Mouse (Mus musculus) lung, embryonic 15.5 days (tissue): Measurements from ENCODE around the gene Zbtb34. TPM values are rescaled to one million over a fixed set of nuclear protein-coding genes. Genes with fewer than 3 reads are reported as not detected.

Experiments
- ATAC-seq: fragments of 200-750 bp; cut with Nextera tagmentation; 2 replicates; pipeline ENCODE4 v1.8.0; 2017; ENCODE audit warnings: moderate number of reproducible peaks, borderline replicate concordance; ENCODE audit not compliant: low FRiP score, low TSS enrichment; ENCODE audit errors: extremely low read depth
- H3K27ac ChIP-seq: fragments of 300-500 bp; sonication (generic); 2 replicates; pipeline ENCODE4 v1.5.1; 2015; ENCODE audit warnings: moderate library complexity, mild to moderate bottlenecking, inconsistent platforms
- H3K27me3 ChIP-seq: fragments of 300-500 bp; sonication (generic); 2 replicates; pipeline ENCODE4 v1.6.1; 2015; ENCODE audit warnings: inconsistent platforms
- H3K36me3 ChIP-seq: fragments of 300-500 bp; sonication (generic); 2 replicates; pipeline ENCODE4 v1.6.1; 2015; ENCODE audit warnings: inconsistent platforms
- H3K4me1 ChIP-seq: fragments of 300-500 bp; sonication (generic); 2 replicates; pipeline ENCODE4 v1.6.1; 2015; ENCODE audit warnings: inconsistent platforms
- H3K4me2 ChIP-seq: fragments of 300-500 bp; sonication (generic); 2 replicates; pipeline ENCODE4 v1.6.1; 2015; ENCODE audit warnings: inconsistent platforms, mild to moderate bottlenecking, moderate library complexity
- H3K4me3 ChIP-seq: fragments of 300-500 bp; sonication (generic); 2 replicates; pipeline ENCODE4 v1.5.1; 2015; ENCODE audit warnings: mild to moderate bottlenecking, inconsistent platforms
- H3K9ac ChIP-seq: fragments of 300-500 bp; sonication (generic); 2 replicates; pipeline ENCODE4 v1.6.1; 2015; ENCODE audit warnings: inconsistent platforms
- H3K9me3 ChIP-seq: fragments of 300-500 bp; sonication (generic); 2 replicates; pipeline ENCODE4 v1.6.1; 2016; ENCODE audit warnings: inconsistent platforms
- WGBS: fragments of 180-500 bp; shearing (Covaris S2); methylation state at CpG from one replicate; pipeline ENCODE4 v1.1.7; 2015; 5-methylcytosine and 5-hydroxymethylcytosine counted together
- polyA plus RNA-seq: library from polyadenylated mRNA; unstranded; fragments of >200 nt; fragmentation: Nextera tagmentation; extraction: Ambion mirVana; gene quantifications from 2 replicates; pipeline ENCODE4 v1.2.1, GENCODE M21; 2015

The Zbtb34 gene
- polyA plus RNA-seq, 1 experiment from 2014 or later: 7.5 TPM

DNA sequence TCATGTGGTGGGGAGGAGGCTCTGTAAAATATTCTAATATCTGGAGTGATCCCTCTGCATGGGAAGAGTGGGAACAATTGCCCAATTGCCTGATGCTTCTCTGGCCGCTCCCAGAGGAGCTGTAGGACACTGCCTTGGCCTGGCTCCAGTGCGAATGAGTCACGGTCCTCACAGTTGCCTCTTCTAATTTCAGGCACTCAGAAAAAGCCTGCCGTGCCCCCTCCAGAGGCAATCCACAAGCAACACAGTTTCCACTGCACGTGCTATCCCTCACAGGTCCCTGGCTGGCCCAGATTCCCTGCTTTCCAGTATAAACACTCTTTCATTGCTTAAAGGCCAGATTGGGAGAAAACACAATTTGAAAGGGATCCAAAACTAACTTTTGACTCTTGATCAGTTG, 13.2 kb upstream of the Zbtb34 start:
- H3K36me3 ChIP-seq: peaks cover 9% of the 10 kb centered on the region
- no peaks in the 10 kb centered on the region for H3K9me3 ChIP-seq
- no peak overlapping the region for H3K9ac ChIP-seq
- WGBS: 40% methylated on average over 5 of the region's 5 CpGs
- no peaks in the 10 kb centered on the region for H3K27me3 ChIP-seq
- no peak overlapping the region for H3K4me2 ChIP-seq
- ATAC-seq: peak; percentile 64; the same call in 1 of the 2 replicates
- peaks cover 16% of the 10 kb centered on the region for H3K4me1 ChIP-seq
- H3K4me3 ChIP-seq: no peak overlapping the region
- no peak overlapping the region for H3K27ac ChIP-seq

DNA sequence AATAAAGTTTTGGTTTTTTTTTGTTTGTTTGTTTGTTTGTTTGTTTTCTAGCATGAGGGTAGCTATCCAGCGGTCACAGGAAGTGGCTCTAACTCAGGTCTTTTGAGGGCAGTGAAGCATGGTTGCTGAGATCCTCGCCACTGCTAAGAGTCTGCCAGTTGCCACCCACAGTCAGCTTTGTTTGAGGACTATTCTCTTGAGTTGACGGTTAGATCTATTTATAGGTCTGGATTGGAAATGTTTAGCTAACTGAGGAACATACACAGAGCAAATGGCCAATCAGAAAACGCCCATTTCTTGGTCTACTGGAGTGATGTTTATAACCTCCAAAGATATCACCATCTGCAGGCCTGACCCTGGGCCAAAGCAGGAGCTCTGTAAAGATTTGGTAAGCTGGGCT, 11.6 kb upstream of the Zbtb34 start:
- Histone ChIP-seq H3K27me3 (no peaks in the 10 kb centered on the region), H3K9me3 (no peaks in the 10 kb centered on the region), H3K9ac (no peak overlapping the region), H3K27ac (no peak overlapping the region), H3K4me3 (no peak overlapping the region), H3K4me1 (peaks cover 16% of the 10 kb centered on the region), H3K36me3 (no peaks in the 10 kb centered on the region), H3K4me2 (no peak overlapping the region)
- 38% methylated on average over 4 of the region's 4 CpGs for WGBS
- no peak for ATAC-seq

DNA sequence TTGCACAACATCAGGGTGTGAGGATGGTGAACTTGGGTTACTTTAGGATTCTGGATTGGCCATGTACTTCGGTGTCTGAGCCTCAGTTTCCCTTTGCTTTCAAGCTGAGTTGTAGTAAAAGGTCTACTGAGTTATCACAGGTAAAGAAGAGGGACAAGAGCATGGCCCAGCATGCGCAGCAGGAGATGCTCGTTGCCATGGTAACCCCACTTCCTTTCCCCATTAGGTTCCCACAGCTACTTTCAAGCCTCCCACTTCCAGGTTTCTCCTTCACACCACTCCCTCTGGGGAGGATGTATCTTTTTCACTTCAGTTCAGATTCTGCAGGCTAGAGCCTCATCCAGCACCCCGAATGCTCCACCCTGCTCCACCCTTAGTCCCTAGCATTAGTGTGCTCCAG, 9.8 kb upstream of the Zbtb34 start:
- ATAC-seq: no peak
- Histone ChIP-seq H3K27ac (no peak overlapping the region), H3K27me3 (no peaks in the 10 kb centered on the region), H3K9me3 (no peaks in the 10 kb centered on the region), H3K9ac (no peak overlapping the region), H3K36me3 (no peaks in the 10 kb centered on the region), H3K4me2 (no peak overlapping the region), H3K4me3 (no peak overlapping the region), H3K4me1 (peaks cover 23% of the 10 kb centered on the region)
- 25% methylated on average over 4 of the region's 4 CpGs for WGBS

DNA sequence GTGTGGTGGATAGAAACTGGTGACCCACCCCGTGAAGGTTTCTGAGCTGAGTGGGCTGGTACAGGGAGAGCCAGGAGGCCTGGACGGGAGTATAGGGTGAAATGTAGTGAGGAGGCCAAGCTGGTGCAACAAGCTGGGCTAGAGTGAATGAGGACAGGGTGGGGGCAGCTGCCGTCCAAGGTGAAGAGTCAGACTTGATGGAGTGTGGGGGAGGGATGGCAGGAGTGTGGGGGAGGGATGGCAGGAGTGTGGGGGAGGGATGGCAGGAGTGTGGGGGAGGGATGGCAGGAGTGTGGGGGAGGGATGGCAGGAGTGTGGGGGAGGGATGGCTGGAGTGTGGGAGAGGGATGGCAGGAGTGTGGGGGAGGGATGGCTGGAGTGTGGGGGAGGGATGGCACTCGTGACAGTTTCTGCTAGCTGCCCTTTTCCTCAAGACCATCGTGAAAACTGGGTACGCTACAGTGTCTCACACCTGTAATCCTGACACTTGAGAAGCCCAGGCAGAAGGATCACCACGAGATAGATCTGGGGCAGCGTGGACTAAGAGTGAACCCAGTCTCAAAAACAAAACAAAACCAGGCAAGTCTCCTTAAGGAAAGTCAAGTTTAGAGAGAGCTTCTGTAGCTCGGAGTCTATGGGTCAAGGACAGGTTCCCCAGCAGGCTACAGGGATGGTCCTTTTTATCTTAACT, 9.0 kb upstream of the Zbtb34 start:
- no peaks in the 10 kb centered on the region for H3K9me3 ChIP-seq
- H3K4me2 ChIP-seq: no peak overlapping the region
- H3K36me3 ChIP-seq: no peaks in the 10 kb centered on the region
- 21% methylated on average over 9 of the region's 9 CpGs for WGBS
- H3K27me3 ChIP-seq: no peaks in the 10 kb centered on the region
- H3K4me1 ChIP-seq: peaks cover 31% of the 10 kb centered on the region
- no peak overlapping the region for H3K9ac ChIP-seq
- no peak overlapping the region for H3K27ac ChIP-seq
- ATAC-seq: no peak
- no peak overlapping the region for H3K4me3 ChIP-seq

DNA sequence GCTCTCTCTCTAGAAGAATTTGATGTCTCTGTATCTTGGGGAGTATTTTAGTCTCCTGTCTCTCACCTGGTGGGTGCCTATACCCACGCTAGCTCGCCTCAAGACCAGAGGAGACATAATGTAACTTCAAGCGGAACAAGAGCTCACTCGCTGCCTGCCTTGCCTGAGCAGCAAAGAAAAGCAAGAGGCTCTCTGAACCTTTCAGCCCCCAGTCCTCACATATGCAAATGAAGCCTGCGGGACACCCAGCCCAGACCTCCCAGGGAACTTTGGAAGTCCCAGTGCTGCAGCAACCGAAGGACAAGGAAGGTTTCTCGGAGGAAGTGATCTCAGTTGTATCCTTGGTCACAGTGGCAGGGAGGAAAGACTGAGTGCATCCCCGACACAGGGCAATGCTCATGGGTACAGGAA, 8.4 kb upstream of the Zbtb34 start:
- H3K27me3 ChIP-seq: no peaks in the 10 kb centered on the region
- H3K9ac ChIP-seq: no peak overlapping the region
- ATAC-seq: no peak
- H3K9me3 ChIP-seq: no peaks in the 10 kb centered on the region
- no peaks in the 10 kb centered on the region for H3K36me3 ChIP-seq
- H3K4me1 ChIP-seq: peaks cover 30% of the 10 kb centered on the region
- H3K4me3 ChIP-seq: no peak overlapping the region
- H3K4me2 ChIP-seq: no peak overlapping the region
- H3K27ac ChIP-seq: no peak overlapping the region
- 19% methylated on average over 8 of the region's 8 CpGs for WGBS

DNA sequence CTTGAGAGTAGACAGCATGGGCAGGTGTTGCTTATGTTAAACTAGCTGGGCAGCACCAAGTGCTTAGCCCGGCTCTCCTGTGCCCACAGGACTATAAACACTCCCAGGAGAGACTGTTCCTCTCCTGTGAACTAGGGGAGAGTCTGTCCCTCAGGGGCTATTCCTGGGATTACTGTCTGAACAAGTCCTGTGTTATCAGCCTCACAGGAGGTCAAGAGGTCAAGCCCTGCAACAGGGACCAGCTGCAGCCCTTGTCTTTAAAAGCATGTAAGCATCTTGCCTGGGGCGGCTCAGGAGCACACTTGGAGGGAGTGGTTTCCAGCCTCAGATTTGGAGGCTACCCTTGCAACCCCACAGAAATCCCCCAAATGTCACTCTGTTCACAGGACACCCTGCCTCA, 7.3 kb upstream of the Zbtb34 start:
- WGBS: 30% methylated on average over 2 of the region's 2 CpGs
- Histone ChIP-seq H3K36me3 (no peaks in the 10 kb centered on the region), H3K27me3 (no peaks in the 10 kb centered on the region), H3K9me3 (no peaks in the 10 kb centered on the region), H3K4me1 (peaks cover 24% of the 10 kb centered on the region), H3K27ac (no peak overlapping the region), H3K9ac (no peak overlapping the region), H3K4me2 (no peak overlapping the region), H3K4me3 (no peak overlapping the region)
- ATAC-seq: no peak

DNA sequence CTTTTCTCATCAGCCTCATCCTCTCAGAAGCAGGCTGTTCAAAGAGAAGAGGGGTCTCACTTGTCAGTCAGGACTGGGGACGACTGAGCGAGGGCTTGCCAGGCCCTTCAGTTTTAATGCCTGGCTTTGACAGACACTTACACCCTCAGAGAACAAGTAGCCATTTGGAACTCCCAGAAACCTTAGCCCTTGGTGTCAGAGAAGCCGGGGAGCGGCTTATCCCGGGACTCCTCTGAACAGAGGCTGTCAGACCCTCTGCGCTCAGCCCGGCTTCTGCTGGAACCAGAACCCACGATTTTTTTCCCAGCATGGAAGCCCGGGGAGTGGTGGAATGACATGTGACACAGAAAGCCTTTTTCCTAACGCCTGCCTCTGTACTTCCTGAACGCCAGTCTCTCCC, 6.1 kb upstream of the Zbtb34 start:
- H3K4me1 ChIP-seq: peaks cover 22% of the 10 kb centered on the region
- ATAC-seq: no peak
- no peaks in the 10 kb centered on the region for H3K36me3 ChIP-seq
- H3K4me3 ChIP-seq: no peak overlapping the region
- no peak overlapping the region for H3K9ac ChIP-seq
- no peaks in the 10 kb centered on the region for H3K27me3 ChIP-seq
- H3K9me3 ChIP-seq: no peaks in the 10 kb centered on the region
- H3K4me2 ChIP-seq: no peak overlapping the region
- 51% methylated on average over 11 of the region's 11 CpGs for WGBS
- peak overlapping the region; percentile 1 for H3K27ac ChIP-seq

DNA sequence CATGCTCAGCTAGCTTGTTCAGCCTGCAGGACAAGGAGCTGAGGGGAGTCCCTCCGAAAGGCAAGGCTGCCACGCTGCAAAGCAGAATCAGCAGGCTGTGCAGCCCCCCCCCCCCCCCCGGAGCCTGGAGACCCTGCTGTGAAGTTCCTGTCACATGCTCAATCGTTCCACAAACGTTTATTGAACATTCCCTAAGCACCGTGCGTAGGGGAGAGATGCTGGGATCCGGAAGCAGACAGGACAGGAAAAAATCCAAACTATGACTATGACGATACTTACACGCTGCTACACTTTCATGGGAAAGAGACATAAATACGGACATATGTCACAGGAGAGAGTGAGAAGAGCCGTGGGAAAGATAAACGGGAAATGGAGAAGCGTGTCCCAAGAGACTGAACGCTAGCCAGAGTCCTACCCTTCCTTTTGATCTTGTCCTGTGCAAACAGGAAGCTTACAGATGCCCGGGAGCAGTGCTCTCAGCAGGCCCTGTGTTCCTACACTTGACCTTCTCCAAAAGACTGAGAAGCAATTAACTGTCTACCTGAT, 5.0 kb upstream of the Zbtb34 start:
- Histone ChIP-seq H3K36me3 (no peaks in the 10 kb centered on the region), H3K4me1 (peaks cover 28% of the 10 kb centered on the region), H3K4me2 (peak overlapping the region; percentile 46), H3K9me3 (no peaks in the 10 kb centered on the region), H3K9ac (no peak overlapping the region; the same call in 1 of the 2 replicates), H3K27ac (peak overlapping the region; percentile 55; the same call in 1 of the 2 replicates), H3K4me3 (peak overlapping the region; percentile 11; the same call in 1 of the 2 replicates), H3K27me3 (no peaks in the 10 kb centered on the region)
- WGBS: 2% methylated on average over 16 of the region's 16 CpGs
- ATAC-seq: no peak

DNA sequence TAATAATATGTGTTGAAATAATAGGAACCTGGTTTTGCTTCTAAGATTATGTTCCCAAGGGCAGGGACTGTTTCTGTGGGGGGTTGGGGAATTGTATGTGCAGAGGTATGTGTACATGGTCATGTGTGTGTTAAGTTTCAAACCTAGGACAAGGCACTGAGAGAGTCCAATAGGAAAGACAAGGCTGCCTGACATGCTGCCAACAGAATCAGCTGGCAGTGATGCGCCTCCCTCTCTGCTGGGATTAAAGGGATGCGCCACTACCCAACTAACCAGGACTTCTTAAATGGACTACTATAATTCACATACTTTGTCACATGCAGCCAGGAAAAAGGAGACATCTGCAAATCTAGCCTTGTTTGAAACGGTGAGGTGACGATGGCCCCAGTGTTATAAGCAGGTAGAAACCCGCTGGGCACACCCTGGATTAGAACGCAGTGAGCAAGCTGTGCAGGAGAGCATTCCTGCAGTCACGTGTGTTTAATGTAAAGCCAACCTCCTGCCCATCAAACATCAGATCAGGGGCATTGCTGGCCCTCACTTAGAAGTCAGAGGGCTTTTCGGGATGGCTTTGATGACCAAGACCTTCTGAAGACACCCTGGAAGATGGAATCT, 4.0 kb upstream of the Zbtb34 start:
- Histone ChIP-seq H3K27me3 (no peaks in the 10 kb centered on the region), H3K4me3 (no peak overlapping the region), H3K9me3 (no peaks in the 10 kb centered on the region), H3K36me3 (no peaks in the 10 kb centered on the region), H3K4me1 (peaks cover 30% of the 10 kb centered on the region), H3K4me2 (peak overlapping the region; percentile 46; the same call in 1 of the 2 replicates), H3K9ac (no peak overlapping the region), H3K27ac (0 out of 2 replicates have a peak overlapping the region, but pooled peaks have one; percentile 22)
- ATAC-seq: no peak
- WGBS: 35% methylated on average over 8 of the region's 8 CpGs

DNA sequence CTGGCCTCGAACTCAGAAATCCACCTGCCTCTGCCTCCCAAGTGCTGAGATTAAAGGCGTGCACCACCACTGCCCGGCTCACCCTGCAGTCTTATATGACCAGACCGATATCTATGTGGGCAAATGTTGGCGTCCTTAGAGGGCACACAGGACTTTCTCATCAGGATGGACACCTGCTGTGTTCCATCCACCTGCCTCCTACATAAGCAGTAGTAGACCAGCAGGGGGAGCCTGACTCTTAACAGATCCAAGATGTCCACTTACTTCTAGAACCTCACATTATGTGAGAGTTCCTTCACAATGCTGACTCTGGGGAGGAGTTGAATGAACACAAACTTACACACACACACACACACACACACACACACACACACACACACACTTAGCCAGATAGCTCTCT, 1.8 kb upstream of the Zbtb34 start:
- Histone ChIP-seq H3K4me1 (peaks cover 43% of the 10 kb centered on the region), H3K36me3 (peaks cover under 1% of the 10 kb centered on the region), H3K4me3 (no peak overlapping the region), H3K27me3 (no peaks in the 10 kb centered on the region), H3K9ac (no peak overlapping the region), H3K9me3 (no peaks in the 10 kb centered on the region), H3K27ac (no peak overlapping the region), H3K4me2 (no peak overlapping the region)
- 53% methylated on average over 5 of the region's 5 CpGs for WGBS
- no peak for ATAC-seq

DNA sequence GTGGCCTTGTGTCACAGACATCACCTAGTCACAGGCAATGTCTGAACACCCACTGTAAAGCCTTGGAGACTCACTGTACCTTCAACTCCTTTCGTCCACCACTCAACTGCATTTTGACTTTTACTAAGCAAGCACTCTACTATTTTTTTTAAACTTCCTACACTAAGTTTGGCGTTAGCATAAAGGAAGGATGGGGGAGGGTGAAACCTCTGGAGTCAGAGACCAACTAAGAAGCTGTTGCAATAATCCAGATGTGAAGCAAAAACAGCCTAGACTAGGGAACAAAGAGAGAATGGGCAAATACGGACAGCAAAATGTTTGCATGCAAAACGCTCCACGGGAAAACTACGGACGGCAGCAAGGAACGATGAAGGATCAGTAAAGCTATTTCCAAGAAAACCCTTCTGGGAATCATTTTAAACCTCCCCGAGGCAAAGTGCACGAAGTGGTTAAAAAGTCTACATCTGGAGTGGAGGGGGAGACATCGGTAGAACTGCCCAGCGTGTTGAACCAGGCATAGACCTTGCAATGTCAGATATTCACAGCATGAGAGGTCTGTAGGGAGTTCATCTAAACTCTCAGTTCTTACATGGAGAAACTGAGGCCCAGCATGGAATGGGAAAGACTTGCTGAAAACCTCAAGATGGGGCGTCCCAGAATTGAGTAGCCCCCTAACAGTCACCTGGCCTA, 898 bp downstream of the Zbtb34 start:
- 0 out of 2 replicates have a peak, but pooled peaks have one; percentile 7 for ATAC-seq
- Histone ChIP-seq H3K27me3 (no peaks in the 10 kb centered on the region), H3K4me1 (peaks cover 33% of the 10 kb centered on the region), H3K9me3 (no peaks in the 10 kb centered on the region), H3K4me3 (peak overlapping the region; percentile 83), H3K4me2 (peak overlapping the region; percentile 64), H3K27ac (peak overlapping the region; percentile 84), H3K36me3 (peaks cover 18% of the 10 kb centered on the region), H3K9ac (peak overlapping the region; percentile 87)
- 3% methylated on average over 13 of the region's 13 CpGs for WGBS

DNA sequence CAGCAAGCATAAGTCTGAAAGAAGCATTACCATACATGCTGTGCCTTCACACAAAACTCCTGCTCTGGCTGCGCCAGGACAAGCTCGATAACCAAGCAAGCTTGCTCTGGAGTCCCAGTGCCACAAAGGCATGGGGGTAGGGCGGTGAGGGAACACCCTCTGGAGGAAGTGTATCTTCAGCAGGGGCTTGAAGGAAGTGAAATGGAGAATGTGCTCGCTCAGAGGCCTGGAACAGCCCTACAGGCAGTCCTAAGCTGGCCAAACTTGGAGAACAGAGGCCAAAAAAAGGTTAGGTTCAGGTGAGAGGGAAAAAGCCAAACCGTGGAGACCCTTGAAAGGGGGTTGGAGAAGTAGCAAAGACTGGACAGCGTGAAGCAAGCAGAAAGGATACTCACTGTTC, 1.8 kb downstream of the Zbtb34 start:
- peak overlapping the region; percentile 17 for H3K9ac ChIP-seq
- H3K4me3 ChIP-seq: peak overlapping the region; percentile 83
- peaks cover 30% of the 10 kb centered on the region for H3K4me1 ChIP-seq
- no peaks in the 10 kb centered on the region for H3K27me3 ChIP-seq
- peaks cover 18% of the 10 kb centered on the region for H3K36me3 ChIP-seq
- H3K4me2 ChIP-seq: peak overlapping the region; percentile 64
- no peak for ATAC-seq
- WGBS: 43% methylated on average over 6 of the region's 6 CpGs
- H3K9me3 ChIP-seq: no peaks in the 10 kb centered on the region
- H3K27ac ChIP-seq: peak overlapping the region; percentile 84
